Mouse (Mus musculus): ENCODE results near the gene Ramp2.

- TF ChIP-seq GATA1 (IDR thresholded peaks at IDR 0.05; ENCODE audit: borderline replicate concordance, low read length) = no peak
- TF ChIP-seq FLI1 (IDR thresholded peaks at IDR 0.05; ENCODE audit: low read length) = no peak
Observed at GRCm38 (mm10) chr11:101277381-101278222, 31.8 kb downstream of the Ramp2 start.

Measured in megakaryocyte, embryonic 14.5 days (primary cell).